Comparison of ENCODE assay signal across 8 mouse cellular contexts in genomic region chr16:93683508-93684236, GRCm38 (mm10). TPM values are rescaled to one million over a fixed set of nuclear protein-coding genes. Genes with fewer than 3 reads are reported as not detected.
DNase-seq lines count a peak whose midpoint lies in the region; ATAC-seq and TF ChIP-seq lines count a peak whose summit lies in the region.

No protein-coding gene starts in this region.

- H3K4me3 ChIP-seq in cortical plate, adult 2 months (ENCODE audit: insufficient read depth, low read length): peak overlapping the region; percentile 89
- H3K4me3 ChIP-seq in hindbrain, postnatal 0 days (ENCODE audit: low read length): peak overlapping the region; percentile 44
- peak overlapping the region; percentile 55 for H3K4me3 ChIP-seq in lung, embryonic 15.5 days
- H3K4me3 ChIP-seq in olfactory bulb, adult 2 months (ENCODE audit: insufficient read depth, low read depth, low read length): peak overlapping the region; percentile 52

- WGBS in hindbrain, postnatal 0 days: 1% methylated on average over 53 of the region's 53 CpGs
- WGBS in lung, embryonic 15.5 days: under 1% methylated on average over 53 of the region's 53 CpGs
- 1% methylated on average over 53 of the region's 53 CpGs for WGBS in olfactory bulb, adult 2 months

- H3K36me3 ChIP-seq in hindbrain, postnatal 0 days (ENCODE audit: insufficient read depth, low read length): no peaks in the 10 kb centered on the region
- no peaks in the 10 kb centered on the region for H3K36me3 ChIP-seq in lung, embryonic 15.5 days

- peaks cover 20% of the 10 kb centered on the region; the same call in 1 of the 2 replicates for H3K27me3 ChIP-seq in hindbrain, postnatal 0 days (ENCODE audit: insufficient read depth, low read length)
- H3K27me3 ChIP-seq in lung, embryonic 15.5 days: peaks cover 41% of the 10 kb centered on the region

- H3K4me2 ChIP-seq in hindbrain, postnatal 0 days (ENCODE audit: low read depth, low read length): peak overlapping the region; percentile 78
- peak overlapping the region; percentile 99 for H3K4me2 ChIP-seq in lung, embryonic 15.5 days

- ATAC-seq in hindbrain, postnatal 0 days: no peak; the same call in 1 of the 2 replicates
- ATAC-seq in lung, embryonic 15.5 days (ENCODE audit: borderline replicate concordance, extremely low read depth, low FRiP score, low TSS enrichment): peak; percentile 23

- no peak for TF ChIP-seq POLR2A in cortical plate, adult 2 months (IDR thresholded peaks at IDR 0.05; ENCODE audit: extremely low read depth, insufficient read depth, low read length)
- no peak for TF ChIP-seq POLR2A in olfactory bulb, adult 2 months (IDR thresholded peaks at IDR 0.05; ENCODE audit: insufficient read depth, low read depth, low read length)

- intact Hi-C loops in gastrocnemius, postnatal 36 days (cut with DNase I): loop anchor here (10.0 kb wide), 1 partner anchor 81 kb away; no protein-coding TSS in a partner anchor

- H3K9ac ChIP-seq in hindbrain, postnatal 0 days (replicated peaks; ENCODE audit: low read length): peak overlapping the region; percentile 46
- H3K9ac ChIP-seq in lung, embryonic 15.5 days: peak overlapping the region; percentile 56

- DNase-seq in urinary bladder, adult 2 months (ENCODE audit: low spot score): peak; percentile 38
- no peak for DNase-seq in urinary bladder, postnatal 10 days (ENCODE audit: low spot score)
- peak; percentile 23 to 42 for DNase-seq in gastrocnemius, postnatal 36 days
- DNase-seq in hindbrain, postnatal 0 days (ENCODE audit: low spot score): peak; percentile 19
- DNase-seq in cerebellum, adult 9-10 months: no peak

- peak overlapping the region; percentile 67 for H3K27ac ChIP-seq in cortical plate, adult 2 months (ENCODE audit: insufficient read depth, low read length)
- H3K27ac ChIP-seq in hindbrain, postnatal 0 days: no peak overlapping the region
- no peak overlapping the region for H3K27ac ChIP-seq in lung, embryonic 15.5 days
- H3K27ac ChIP-seq in olfactory bulb, adult 2 months (ENCODE audit: insufficient read depth, low read depth, low read length): peak overlapping the region; percentile 22; the same call in 1 of the 2 replicates

- no peaks in the 10 kb centered on the region for H3K9me3 ChIP-seq in hindbrain, postnatal 0 days (ENCODE audit: low read length)
- no peaks in the 10 kb centered on the region for H3K9me3 ChIP-seq in lung, embryonic 15.5 days

- TF ChIP-seq CTCF in cortical plate, adult 2 months (IDR thresholded peaks at IDR 0.05; ENCODE audit: extremely low read depth, insufficient read depth, low read length): no peak
- TF ChIP-seq CTCF in hindbrain, postnatal 0 days (IDR thresholded peaks at IDR 0.05; ENCODE audit: low read depth): no peak
- TF ChIP-seq CTCF in olfactory bulb, adult 2 months (IDR thresholded peaks at IDR 0.05; ENCODE audit: insufficient read depth, low read depth, low read length): no peak

- H3K4me1 ChIP-seq in cortical plate, adult 2 months (ENCODE audit: control insufficient read depth, insufficient read depth, low read length): 0 out of 2 replicates have a peak, but pooled peaks cover 2% of the 10 kb centered on the region
- H3K4me1 ChIP-seq in hindbrain, postnatal 0 days (ENCODE audit: insufficient read depth, low read length): peaks cover 7% of the 10 kb centered on the region; the same call in 1 of the 2 replicates
- peaks cover 21% of the 10 kb centered on the region for H3K4me1 ChIP-seq in lung, embryonic 15.5 days
- peaks cover 30% of the 10 kb centered on the region for H3K4me1 ChIP-seq in olfactory bulb, adult 2 months (ENCODE audit: control insufficient read depth, insufficient read depth, low read length)

RNA-seq across cellular contexts. Expression of gene Cbr3, which starts 0.7 kb away (rescaled TPM):
- 18.0 and 21.7 TPM in 2 replicates for polyA plus RNA-seq in urinary bladder, adult 2 months (2012; rRNA removed)
- polyA plus RNA-seq in cortical plate, adult 2 months (2012; rRNA removed): 18.5 and 22.1 TPM in 2 replicates
- total RNA-seq in gastrocnemius, postnatal 36 days (2021): 1 to 10 TPM; 1.3 to 1.8 TPM
- total RNA-seq in hindbrain, postnatal 0 days (2014; rRNA removed): 0.58 and 5.1 TPM in 2 replicates
- polyA plus RNA-seq in hindbrain, postnatal 0 days (2015; fragmentation: Nextera tagmentation; extraction: Ambion mirVana): 4.8 and 5.4 TPM in 2 replicates
- 7.2 and 7.6 TPM in 2 replicates for polyA plus RNA-seq in lung, embryonic 15.5 days (2015; fragmentation: Nextera tagmentation; extraction: Ambion mirVana)
- not detected in 2 replicates for polyA plus RNA-seq in olfactory bulb, adult 2 months (2012; ENCODE audit: insufficient read depth, insufficient read length, low replicate concordance, missing spikeins)

RNA-seq across cellular contexts. Expression of gene Dop1b, which starts 28.0 kb away (rescaled TPM):
- 30.7 and 34.3 TPM in 2 replicates for polyA plus RNA-seq in urinary bladder, adult 2 months (2012; rRNA removed)
- polyA plus RNA-seq in cortical plate, adult 2 months (2012; rRNA removed): 89.3 and 92.9 TPM in 2 replicates
- 10 to 100 TPM; 36.7 to 38.3 TPM for total RNA-seq in gastrocnemius, postnatal 36 days (2021)
- total RNA-seq in hindbrain, postnatal 0 days (2014; rRNA removed): 60.9 and 74.8 TPM in 2 replicates
- 25.4 and 26.8 TPM in 2 replicates for polyA plus RNA-seq in hindbrain, postnatal 0 days (2015; fragmentation: Nextera tagmentation; extraction: Ambion mirVana)
- 14.2 and 16.7 TPM in 2 replicates for polyA plus RNA-seq in lung, embryonic 15.5 days (2015; fragmentation: Nextera tagmentation; extraction: Ambion mirVana)
- not detected in 2 replicates for polyA plus RNA-seq in olfactory bulb, adult 2 months (2012; ENCODE audit: insufficient read depth, insufficient read length, low replicate concordance, missing spikeins)

RNA-seq across cellular contexts. Expression of gene Gm5678, which starts 55.8 kb away (rescaled TPM):
- not detected in 2 replicates for polyA plus RNA-seq in urinary bladder, adult 2 months (2012; rRNA removed)
- polyA plus RNA-seq in cortical plate, adult 2 months (2012; rRNA removed): 0.36 and 0.79 TPM in 2 replicates
- 1 to 10 TPM in 1 of 2 experiments, under 1 TPM in 1; 0.69 to 1.5 TPM for total RNA-seq in gastrocnemius, postnatal 36 days (2021)
- total RNA-seq in hindbrain, postnatal 0 days (2014; rRNA removed): not detected in 2 replicates
- polyA plus RNA-seq in hindbrain, postnatal 0 days (2015; fragmentation: Nextera tagmentation; extraction: Ambion mirVana): not detected in 2 replicates
- not detected in 2 replicates for polyA plus RNA-seq in lung, embryonic 15.5 days (2015; fragmentation: Nextera tagmentation; extraction: Ambion mirVana)
- polyA plus RNA-seq in olfactory bulb, adult 2 months (2012; ENCODE audit: insufficient read depth, insufficient read length, low replicate concordance, missing spikeins): not detected in 2 replicates

Comparison
In these comparisons a context has a peak if more than half of its experiments do, and no peak if none do; other contexts are left out.
1. DNase-seq: peak in urinary bladder, adult 2 months (single experiment), gastrocnemius, postnatal 36 days (2 of 2) and hindbrain, postnatal 0 days (single experiment); none in urinary bladder, postnatal 10 days (single experiment) and cerebellum, adult 9-10 months (single experiment).
2. H3K27ac ChIP-seq: peak in cortical plate, adult 2 months (single experiment) and olfactory bulb, adult 2 months (single experiment); none in hindbrain, postnatal 0 days (single experiment) and lung, embryonic 15.5 days (single experiment).
3. Peak in every context shown above with its lines, with median percentiles within 50 percentile points of each other: H3K4me3 ChIP-seq.